Mouse (Mus musculus) heart, embryonic 12.5 days (tissue): Measurements from ENCODE around the gene Gm37240. TPM values are rescaled to one million over a fixed set of nuclear protein-coding genes. Genes with fewer than 3 reads are reported as not detected.

Experiments
- ATAC-seq: fragments of 200-750 bp; cut with Nextera tagmentation; 2 replicates; pipeline ENCODE4 v1.8.0; 2017; ENCODE audit warnings: moderate TSS enrichment, moderate library complexity; ENCODE audit not compliant: insufficient number of reproducible peaks, low FRiP score
- H3K27ac ChIP-seq: fragments of 300-500 bp; sonication (generic); 2 replicates; pipeline ENCODE4 v1.5.1; 2016; ENCODE audit warnings: mild to moderate bottlenecking, moderate library complexity; ENCODE audit not compliant: poor library complexity, severe bottlenecking
- H3K27me3 ChIP-seq: fragments of 300-500 bp; sonication (generic); replicated peaks from 2 replicates; pipeline ENCODE4 v1.6.1; 2016; ENCODE audit warnings: mild to moderate bottlenecking, moderate library complexity
- H3K36me3 ChIP-seq: fragments of 300-500 bp; sonication (generic); 2 replicates; pipeline ENCODE4 v1.6.1; 2016; ENCODE audit warnings: mild to moderate bottlenecking, moderate library complexity
- H3K4me1 ChIP-seq: fragments of 300-500 bp; sonication (generic); replicated peaks from 2 replicates; pipeline ENCODE4 v1.6.1; 2016; ENCODE audit warnings: mild to moderate bottlenecking
- H3K4me2 ChIP-seq: fragments of 300-500 bp; sonication (generic); 2 replicates; pipeline ENCODE4 v1.6.1; 2016; ENCODE audit warnings: mild to moderate bottlenecking, moderate library complexity
- H3K4me3 ChIP-seq: fragments of 300-500 bp; sonication (generic); 2 replicates; pipeline ENCODE4 v1.5.1; 2016; ENCODE audit warnings: mild to moderate bottlenecking
- H3K9ac ChIP-seq: fragments of 300-500 bp; sonication (generic); 2 replicates; pipeline ENCODE4 v1.6.1; 2016; ENCODE audit warnings: mild to moderate bottlenecking, moderate library complexity
- H3K9me3 ChIP-seq: fragments of 300-500 bp; sonication (generic); replicated peaks from 2 replicates; pipeline ENCODE4 v1.6.1; 2016; ENCODE audit warnings: mild to moderate bottlenecking, moderate library complexity
- WGBS: fragments of 180-500 bp; shearing (Covaris S2); methylation state at CpG from one replicate; pipeline ENCODE4 v1.1.7; 2016; 5-methylcytosine and 5-hydroxymethylcytosine counted together
- polyA plus RNA-seq: library from polyadenylated mRNA; unstranded; fragments of >200 nt; fragmentation: Nextera tagmentation; extraction: Ambion mirVana; gene quantifications from 2 replicates; pipeline ENCODE4 v1.2.1, GENCODE M21; 2016

The Gm37240 gene
- polyA plus RNA-seq, 1 experiment from 2014 or later = 4.6 TPM

GRCm38 (mm10) chr3:85707421-85707820, 179.9 kb downstream of the Gm37240 start:
- ATAC-seq = no peak
- Histone ChIP-seq H3K27me3 (no peaks in the 10 kb centered on the region), H3K4me3 (no peak overlapping the region), H3K4me2 (no peak overlapping the region), H3K4me1 (peaks cover 15% of the 10 kb centered on the region), H3K9ac (no peak overlapping the region), H3K36me3 (no peaks in the 10 kb centered on the region), H3K9me3 (no peaks in the 10 kb centered on the region), H3K27ac (no peak overlapping the region)
- 45% methylated on average over 7 of the region's 7 CpGs for WGBS

DNA sequence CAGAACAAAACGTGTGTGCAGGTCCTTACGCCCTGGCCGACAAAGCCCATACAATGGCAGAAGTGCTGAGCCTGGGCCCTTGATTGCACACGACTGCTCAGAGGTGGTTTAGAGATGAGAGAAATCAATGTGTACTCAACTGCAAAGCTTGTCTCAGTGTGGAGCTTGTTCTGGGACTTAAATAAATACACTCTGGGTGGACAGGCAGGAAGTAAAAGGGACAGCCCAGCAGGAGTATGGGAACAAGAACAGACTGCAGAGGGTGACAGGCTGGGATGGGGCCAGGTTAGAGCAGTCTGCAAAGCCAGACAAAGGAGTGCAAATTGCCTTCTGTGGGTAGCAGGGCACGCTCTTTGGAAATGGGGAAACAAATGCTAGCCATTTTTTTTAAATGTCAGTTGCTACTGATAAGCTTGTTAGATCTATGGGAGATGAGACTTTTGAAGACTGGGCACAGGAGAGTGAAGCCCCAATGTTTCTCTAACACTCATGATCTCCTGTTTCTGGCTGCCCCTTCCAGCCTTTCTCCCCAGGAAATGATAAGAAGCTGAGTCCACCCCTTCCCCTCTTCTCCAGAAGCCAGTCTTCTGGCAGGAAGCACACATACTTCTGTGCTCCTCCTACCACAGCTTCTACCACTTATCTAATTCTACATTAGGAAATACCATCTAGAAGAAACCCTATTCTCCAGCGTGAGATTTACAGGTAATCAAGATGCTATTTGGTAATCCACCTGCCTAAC, 184.0 kb downstream of the Gm37240 start:
- Histone ChIP-seq H3K9me3 (no peaks in the 10 kb centered on the region), H3K4me2 (no peak overlapping the region), H3K27me3 (no peaks in the 10 kb centered on the region), H3K4me1 (peaks cover 9% of the 10 kb centered on the region), H3K4me3 (no peak overlapping the region), H3K27ac (peak overlapping the region; percentile 63), H3K36me3 (no peaks in the 10 kb centered on the region), H3K9ac (no peak overlapping the region)
- peak; percentile 61; the same call in 1 of the 2 replicates for ATAC-seq
- WGBS = 41% methylated on average over 6 of the region's 6 CpGs

DNA sequence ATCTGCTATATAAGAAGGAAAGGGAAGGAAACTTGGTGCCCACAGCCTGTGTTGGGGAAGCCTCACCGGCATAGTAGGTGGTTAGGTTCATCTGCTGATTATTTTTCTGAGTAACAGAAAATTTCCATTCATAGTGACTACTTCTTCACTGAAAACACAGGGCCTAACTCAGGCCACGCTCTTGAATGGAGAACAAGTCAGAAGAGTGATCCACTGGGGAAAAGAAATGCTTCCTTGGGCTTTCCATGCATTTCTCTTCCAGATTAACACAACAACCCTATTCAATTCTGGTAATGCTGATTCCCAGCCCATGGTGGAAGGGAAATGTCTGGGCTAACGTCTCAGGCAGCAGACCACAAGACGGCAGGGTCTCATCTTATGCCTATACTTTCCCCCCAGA, 188.8 kb downstream of the Gm37240 start:
- no peaks in the 10 kb centered on the region for H3K9me3 ChIP-seq
- no peak overlapping the region for H3K4me2 ChIP-seq
- H3K9ac ChIP-seq = no peak overlapping the region
- H3K27me3 ChIP-seq = no peaks in the 10 kb centered on the region
- peaks cover 4% of the 10 kb centered on the region for H3K4me1 ChIP-seq
- no peak overlapping the region for H3K4me3 ChIP-seq
- WGBS = 82% methylated on average over 4 of the region's 4 CpGs
- no peak overlapping the region for H3K27ac ChIP-seq
- no peaks in the 10 kb centered on the region for H3K36me3 ChIP-seq
- no peak for ATAC-seq

- Histone ChIP-seq H3K36me3 (no peaks in the 10 kb centered on the region), H3K4me3 (no peak overlapping the region), H3K27ac (no peak overlapping the region), H3K27me3 (no peaks in the 10 kb centered on the region), H3K4me1 (no peaks in the 10 kb centered on the region), H3K9ac (no peak overlapping the region), H3K9me3 (no peaks in the 10 kb centered on the region), H3K4me2 (no peak overlapping the region)
- no peak for ATAC-seq
- WGBS = 82% methylated on average over 3 of the region's 3 CpGs
Observed at GRCm38 (mm10) chr3:85695056-85695455, 192.3 kb downstream of the Gm37240 start.

DNA sequence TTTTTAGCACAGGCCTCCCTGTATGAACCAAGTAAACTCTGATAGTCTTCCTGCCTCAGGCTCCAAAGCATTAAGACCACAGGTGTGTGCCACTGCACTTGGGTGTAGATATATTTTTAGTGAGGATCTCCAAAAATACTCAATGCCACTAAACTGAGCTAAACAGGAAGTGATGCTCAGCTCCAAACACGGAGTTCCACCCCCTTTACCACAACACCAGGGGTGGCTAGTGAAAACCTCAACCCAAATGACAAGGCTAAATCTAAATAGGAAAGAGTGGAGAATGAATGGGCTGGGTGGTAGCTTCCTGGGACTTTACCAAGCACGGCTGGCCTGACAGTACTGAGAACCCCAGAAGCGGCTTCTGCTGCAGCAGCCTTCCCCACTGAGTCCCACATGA, 194.3 kb downstream of the Gm37240 start:
- H3K27me3 ChIP-seq = no peaks in the 10 kb centered on the region
- H3K36me3 ChIP-seq = no peaks in the 10 kb centered on the region
- no peak overlapping the region for H3K4me3 ChIP-seq
- no peak overlapping the region for H3K9ac ChIP-seq
- no peaks in the 10 kb centered on the region for H3K4me1 ChIP-seq
- H3K4me2 ChIP-seq = no peak overlapping the region
- H3K9me3 ChIP-seq = no peaks in the 10 kb centered on the region
- ATAC-seq = no peak
- 38% methylated on average over 3 of the region's 3 CpGs for WGBS
- no peak overlapping the region for H3K27ac ChIP-seq

DNA sequence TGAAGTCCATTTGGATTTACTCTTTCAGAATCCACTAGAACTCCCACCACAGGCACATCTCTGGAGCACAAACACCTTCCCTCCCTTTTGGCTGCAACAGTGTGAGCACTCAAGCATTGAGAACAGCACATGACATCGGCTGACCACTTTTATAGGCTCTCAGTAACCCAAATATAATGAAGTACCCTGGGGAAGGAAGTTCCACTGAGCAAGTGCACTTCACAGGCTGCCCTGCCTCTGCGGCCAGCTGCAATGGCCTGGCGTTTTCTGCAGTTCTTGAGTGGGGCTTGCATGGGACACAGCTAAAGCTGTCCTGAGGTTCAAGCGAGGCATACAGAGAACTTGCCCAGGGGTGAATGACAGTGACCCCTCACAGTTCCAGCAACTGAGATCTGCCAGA, 196.2 kb downstream of the Gm37240 start:
- H3K4me3 ChIP-seq = no peak overlapping the region
- no peak overlapping the region for H3K4me2 ChIP-seq
- no peak overlapping the region for H3K9ac ChIP-seq
- no peaks in the 10 kb centered on the region for H3K4me1 ChIP-seq
- H3K36me3 ChIP-seq = no peaks in the 10 kb centered on the region
- H3K27ac ChIP-seq = no peak overlapping the region
- 81% methylated on average over 4 of the region's 4 CpGs for WGBS
- no peaks in the 10 kb centered on the region for H3K27me3 ChIP-seq
- H3K9me3 ChIP-seq = no peaks in the 10 kb centered on the region
- ATAC-seq = no peak

DNA sequence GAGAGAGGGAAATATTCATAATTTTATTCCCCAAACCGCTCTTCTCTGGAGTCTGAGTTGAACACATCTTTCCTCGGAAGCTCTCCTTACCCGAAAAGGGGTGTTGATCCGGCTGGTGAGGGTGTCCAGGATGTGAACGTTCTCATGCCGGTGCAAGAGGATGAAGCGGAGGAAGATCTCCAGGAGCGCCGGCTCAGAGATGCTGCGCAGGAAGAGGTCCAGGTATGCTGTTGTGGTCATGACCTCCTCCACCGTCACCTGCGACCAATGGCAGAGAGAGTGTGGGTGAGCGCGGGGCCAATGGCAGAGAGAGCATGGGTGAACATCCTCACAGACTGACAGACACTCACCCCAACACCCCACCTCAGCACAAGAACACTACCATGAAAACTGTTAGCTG, 199.0 kb downstream of the Gm37240 start:
- H3K4me3 ChIP-seq = no peak overlapping the region
- H3K27me3 ChIP-seq = no peaks in the 10 kb centered on the region
- H3K9ac ChIP-seq = no peak overlapping the region
- H3K9me3 ChIP-seq = no peaks in the 10 kb centered on the region
- no peaks in the 10 kb centered on the region for H3K4me1 ChIP-seq
- no peak for ATAC-seq
- no peak overlapping the region for H3K4me2 ChIP-seq
- H3K27ac ChIP-seq = no peak overlapping the region
- WGBS = 91% methylated on average over 14 of the region's 14 CpGs
- no peaks in the 10 kb centered on the region for H3K36me3 ChIP-seq

- no peak overlapping the region for H3K4me2 ChIP-seq
- H3K27me3 ChIP-seq = no peaks in the 10 kb centered on the region
- ATAC-seq = no peak
- H3K4me1 ChIP-seq = peaks cover 4% of the 10 kb centered on the region; the same call in 1 of the 2 replicates
- no peak overlapping the region for H3K27ac ChIP-seq
- no peak overlapping the region for H3K9ac ChIP-seq
- no peak overlapping the region for H3K4me3 ChIP-seq
- no peaks in the 10 kb centered on the region for H3K9me3 ChIP-seq
- WGBS = 82% methylated on average over 8 of the region's 8 CpGs
- no peaks in the 10 kb centered on the region for H3K36me3 ChIP-seq
Observed at GRCm38 (mm10) chr3:85685271-85685670, 202.0 kb downstream of the Gm37240 start.

GRCm38 (mm10) chr3:85683618-85684017, 203.7 kb downstream of the Gm37240 start:
- Histone ChIP-seq H3K9me3 (no peaks in the 10 kb centered on the region), H3K27ac (no peak overlapping the region), H3K4me3 (no peak overlapping the region), H3K4me2 (no peak overlapping the region), H3K4me1 (peaks cover 12% of the 10 kb centered on the region), H3K27me3 (no peaks in the 10 kb centered on the region), H3K36me3 (no peaks in the 10 kb centered on the region), H3K9ac (no peak overlapping the region)
- 81% methylated on average over 5 of the region's 5 CpGs for WGBS
- ATAC-seq = no peak

DNA sequence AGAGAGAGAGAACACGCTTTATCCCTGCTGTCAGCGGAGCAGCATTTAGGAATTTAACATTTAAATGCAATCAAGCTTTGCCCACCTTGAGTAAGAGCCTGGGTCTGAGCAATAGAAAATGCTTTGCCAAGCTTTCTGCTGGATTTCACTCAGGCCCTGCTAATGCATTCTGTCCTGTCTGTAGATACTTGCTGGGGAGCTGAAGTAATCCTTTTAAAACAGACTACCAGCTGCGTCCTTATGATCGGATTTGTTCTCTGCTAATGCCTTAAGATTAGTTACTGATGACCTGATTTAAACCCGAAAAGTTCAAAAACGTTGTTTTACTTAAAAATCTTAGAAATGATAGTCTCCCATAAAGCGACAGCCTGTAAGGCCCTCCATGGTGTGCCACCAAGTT, 206.2 kb downstream of the Gm37240 start:
- WGBS = 89% methylated on average over 7 of the region's 7 CpGs
- Histone ChIP-seq H3K4me2 (no peak overlapping the region), H3K9me3 (no peaks in the 10 kb centered on the region), H3K9ac (no peak overlapping the region), H3K27me3 (no peaks in the 10 kb centered on the region), H3K4me3 (no peak overlapping the region), H3K36me3 (no peaks in the 10 kb centered on the region), H3K4me1 (peaks cover 12% of the 10 kb centered on the region), H3K27ac (no peak overlapping the region)
- ATAC-seq = no peak

GRCm38 (mm10) chr3:85679960-85680359, 207.4 kb downstream of the Gm37240 start:
- no peak overlapping the region for H3K27ac ChIP-seq
- peaks cover 12% of the 10 kb centered on the region for H3K4me1 ChIP-seq
- H3K9me3 ChIP-seq = no peaks in the 10 kb centered on the region
- no peaks in the 10 kb centered on the region for H3K27me3 ChIP-seq
- H3K9ac ChIP-seq = no peak overlapping the region
- no peaks in the 10 kb centered on the region for H3K36me3 ChIP-seq
- ATAC-seq = no peak
- no peak overlapping the region for H3K4me2 ChIP-seq
- WGBS = 75% methylated on average over 5 of the region's 5 CpGs
- H3K4me3 ChIP-seq = no peak overlapping the region
